Mouse (Mus musculus) E14TG2a.4 (cell line): ENCODE results near the gene Phactr2.
"Not testable (repeated sequence)": the region's sequence is repeated elsewhere in the genome, so short reads cannot be mapped to it uniquely, and the experiment has no call there.

ENCODE experiments used
- H3K27me3 ChIP-seq: 2 replicates; pipeline ENCODE4 v1.6.1; 2014; ENCODE audit warnings: low read length, control low read depth; ENCODE audit not compliant: insufficient read depth
- H3K36me3 ChIP-seq: 2 replicates; pipeline ENCODE4 v1.6.1; 2014; ENCODE audit warnings: low read length, control low read depth; ENCODE audit not compliant: insufficient read depth
- H3K4me1 ChIP-seq: replicated peaks from 2 replicates; pipeline ENCODE4 v1.6.1; 2014; ENCODE audit warnings: low read depth, low read length, control low read depth
- H3K4me3 ChIP-seq: replicated peaks from 2 replicates; pipeline ENCODE4 v1.5.1; 2014; ENCODE audit warnings: mild to moderate bottlenecking, low read length
- H3K9me3 ChIP-seq: 2 replicates; pipeline ENCODE4 v1.6.1; 2014; ENCODE audit warnings: low read length, control low read depth
- CTCF ChIP-seq: conservative IDR thresholded peaks from 2 replicates; pipeline ENCODE4 v1.5.1; 2014; ENCODE audit warnings: low read length
- NANOG ChIP-seq: IDR thresholded peaks from 2 replicates; pipeline ENCODE4 v1.6.1; 2014; ENCODE audit warnings: borderline replicate concordance, low read length, mixed read lengths
- POU5F1 ChIP-seq: IDR thresholded peaks from 2 replicates; pipeline ENCODE4 v1.6.1; 2014; ENCODE audit warnings: low read length, borderline replicate concordance

Phactr2 gene

GRCm38 (mm10) chr10:13473833-13474567 is at the start of gene Phactr2:
Phactr2 (minus strand) TSS chr10:13474412.
- H3K4me3 ChIP-seq: peak within 1 kb of the TSS; percentile 86
- H3K9me3 ChIP-seq: no peaks in the 10 kb centered on the region
- no peaks in the 10 kb centered on the region for H3K36me3 ChIP-seq
- H3K4me1 ChIP-seq: peaks cover 23% of the 10 kb centered on the region
- TF ChIP-seq POU5F1 (no peak), NANOG (no peak), CTCF (no peak)
- peaks cover 56% of the 10 kb centered on the region for H3K27me3 ChIP-seq

- Histone ChIP-seq H3K4me1 (no peaks in the 10 kb centered on the region), H3K27me3 (no peaks in the 10 kb centered on the region), H3K9me3 (no peaks in the 10 kb centered on the region), H3K36me3 (peaks cover 2% of the 10 kb centered on the region; the same call in 1 of the 2 replicates), H3K4me3 (no peak overlapping the region)
- TF ChIP-seq POU5F1: no peak
- TF ChIP-seq CTCF: no peak
- TF ChIP-seq NANOG: no peak
Measured at GRCm38 (mm10) chr10:13521857-13522256, 47.6 kb upstream of the Phactr2 start.

- H3K4me3 ChIP-seq: no peak overlapping the region
- H3K9me3 ChIP-seq: no peaks in the 10 kb centered on the region
- H3K36me3 ChIP-seq: no peaks in the 10 kb centered on the region
- peaks cover 14% of the 10 kb centered on the region for H3K27me3 ChIP-seq
- H3K4me1 ChIP-seq: peaks cover 8% of the 10 kb centered on the region
- no peak for TF ChIP-seq POU5F1
- TF ChIP-seq NANOG: no peak
- no peak for TF ChIP-seq CTCF
Measured at GRCm38 (mm10) chr10:13502371-13502770, 28.2 kb upstream of the Phactr2 start.

GRCm38 (mm10) chr10:13501533-13501932 is 27.3 kb upstream of the Phactr2 start:
- H3K27me3 ChIP-seq: peaks cover 14% of the 10 kb centered on the region
- peak overlapping the region; percentile 78 for H3K4me3 ChIP-seq
- H3K4me1 ChIP-seq, H3K9me3 ChIP-seq, H3K36me3 ChIP-seq: not testable (repeated sequence)

- TF ChIP-seq CTCF (no peak), POU5F1 (no peak), NANOG (no peak)
- Histone ChIP-seq H3K9me3 (no peaks in the 10 kb centered on the region), H3K36me3 (no peaks in the 10 kb centered on the region), H3K27me3 (peaks cover 14% of the 10 kb centered on the region), H3K4me3 (peak overlapping the region; percentile 78), H3K4me1 (peaks cover 8% of the 10 kb centered on the region)
Measured at GRCm38 (mm10) chr10:13500938-13501496, 26.8 kb upstream of the Phactr2 start.

GRCm38 (mm10) chr10:13500473-13500872 is 26.3 kb upstream of the Phactr2 start:
- H3K9me3 ChIP-seq: no peaks in the 10 kb centered on the region
- TF ChIP-seq NANOG: no peak
- no peak for TF ChIP-seq CTCF
- TF ChIP-seq POU5F1: no peak
- H3K4me1 ChIP-seq: peaks cover 8% of the 10 kb centered on the region
- H3K36me3 ChIP-seq: no peaks in the 10 kb centered on the region
- peak overlapping the region; percentile 78 for H3K4me3 ChIP-seq
- peaks cover 14% of the 10 kb centered on the region for H3K27me3 ChIP-seq

GRCm38 (mm10) chr10:13499331-13499730 is 25.1 kb upstream of the Phactr2 start, which contains the start of gene Fuca2:
Fuca2 (plus strand) TSS chr10:13499540.
- H3K4me1 ChIP-seq: peaks cover 8% of the 10 kb centered on the region
- no peaks in the 10 kb centered on the region for H3K36me3 ChIP-seq
- no peaks in the 10 kb centered on the region for H3K9me3 ChIP-seq
- H3K4me3 ChIP-seq: peak within 1 kb of the TSS; percentile 78; the same call in 1 of the 2 replicates
- no peak for TF ChIP-seq POU5F1
- no peak for TF ChIP-seq NANOG
- TF ChIP-seq CTCF: no peak
- peaks cover 14% of the 10 kb centered on the region for H3K27me3 ChIP-seq

- Histone ChIP-seq H3K4me1 (peaks cover 8% of the 10 kb centered on the region), H3K4me3 (no peak overlapping the region), H3K36me3 (no peaks in the 10 kb centered on the region), H3K9me3 (no peaks in the 10 kb centered on the region), H3K27me3 (peaks cover 14% of the 10 kb centered on the region)
- no peak for TF ChIP-seq NANOG
- no peak for TF ChIP-seq CTCF
- no peak for TF ChIP-seq POU5F1
Measured at GRCm38 (mm10) chr10:13496315-13496714, 22.1 kb upstream of the Phactr2 start.
